Mouse (Mus musculus) kidney, postnatal 14 days (tissue): ENCODE results near the gene Usp32.

Experiments
- DNase-seq: peaks from one replicate; pipeline ENCODE4 v3.0.0; 2022; ENCODE audit warnings: mixed read lengths

Gene Usp32

DNA sequence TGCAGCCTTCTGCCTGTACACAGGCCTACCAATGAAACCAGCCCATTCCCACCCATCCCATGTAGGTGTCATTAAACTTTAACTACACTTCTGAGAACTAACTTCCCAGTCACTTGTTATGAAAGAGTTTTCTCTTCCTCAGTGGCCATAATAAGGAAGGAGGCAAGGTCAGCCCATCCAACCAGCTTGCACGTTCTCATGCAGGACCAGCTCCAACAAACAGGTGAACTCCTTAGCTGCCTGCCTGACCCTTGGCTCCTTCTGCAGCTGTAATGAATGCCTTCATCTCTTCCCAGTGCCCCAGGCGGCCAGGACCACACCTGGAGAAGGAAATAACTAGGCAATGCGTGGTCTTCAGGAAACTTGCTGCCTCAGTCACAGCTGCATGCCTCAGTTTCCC, 194.1 kb downstream of the Usp32 start:
- DNase-seq, result peak; percentile 39

DNA sequence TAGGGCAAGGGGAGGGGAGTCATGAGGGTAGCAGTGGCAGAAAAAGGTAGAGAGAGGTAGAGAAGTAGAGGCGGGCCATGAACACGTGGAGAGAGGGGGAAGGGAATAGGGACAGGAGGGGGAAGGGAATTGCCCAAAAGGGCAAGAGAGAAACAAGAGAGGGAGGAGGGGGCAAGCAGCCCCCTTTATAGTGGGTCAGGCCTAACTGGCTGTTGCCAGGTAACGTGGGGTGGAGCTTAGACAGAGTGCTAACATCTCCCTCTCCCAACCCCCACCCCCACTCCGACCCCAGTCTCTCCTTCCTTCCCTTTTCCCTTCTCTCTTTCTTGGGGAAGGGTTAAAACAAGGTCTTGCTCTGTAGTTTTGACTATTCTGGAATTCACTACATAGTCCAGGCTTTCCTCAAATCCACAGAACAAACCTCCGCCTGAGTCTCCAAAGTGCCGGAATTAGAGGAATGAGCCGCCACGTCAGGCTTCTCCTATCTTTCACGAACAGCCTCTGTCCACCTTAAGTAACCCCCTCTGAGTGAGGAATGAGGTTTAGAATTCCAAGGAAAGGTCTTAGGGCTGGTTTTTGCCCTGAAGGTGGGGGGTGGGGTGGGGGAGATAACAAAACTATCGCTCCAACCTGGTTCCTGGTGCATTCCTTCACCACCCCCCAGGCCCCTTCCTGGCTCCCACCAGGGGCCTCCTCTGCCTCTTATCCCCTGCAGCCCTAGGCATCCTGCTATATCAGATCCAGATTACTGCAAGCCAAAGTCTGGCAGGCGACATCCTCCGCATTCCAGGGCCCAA, 195.1 kb downstream of the Usp32 start:
- DNase-seq, result no peak

DNA sequence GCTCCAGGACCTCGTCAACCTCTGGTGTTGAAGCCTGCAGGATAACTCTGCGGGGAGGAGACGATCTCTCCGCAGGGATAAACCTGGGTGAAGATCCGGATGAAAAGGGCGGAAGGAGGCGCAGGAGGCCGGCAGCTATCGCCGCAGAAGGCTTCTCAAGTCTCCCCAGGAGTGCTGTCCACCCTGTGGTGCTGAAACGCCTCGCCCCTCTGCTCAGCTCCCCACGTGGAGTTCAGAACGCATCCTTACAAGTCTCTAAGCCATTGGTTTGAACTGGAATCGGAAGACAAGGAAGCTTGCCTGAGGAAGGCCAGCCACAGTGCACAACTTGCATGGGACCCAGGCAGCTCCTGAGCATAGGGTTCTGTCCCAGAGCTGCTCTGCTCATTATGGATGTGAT, 196.0 kb downstream of the Usp32 start:
- DNase-seq, result peak; percentile 79

DNA sequence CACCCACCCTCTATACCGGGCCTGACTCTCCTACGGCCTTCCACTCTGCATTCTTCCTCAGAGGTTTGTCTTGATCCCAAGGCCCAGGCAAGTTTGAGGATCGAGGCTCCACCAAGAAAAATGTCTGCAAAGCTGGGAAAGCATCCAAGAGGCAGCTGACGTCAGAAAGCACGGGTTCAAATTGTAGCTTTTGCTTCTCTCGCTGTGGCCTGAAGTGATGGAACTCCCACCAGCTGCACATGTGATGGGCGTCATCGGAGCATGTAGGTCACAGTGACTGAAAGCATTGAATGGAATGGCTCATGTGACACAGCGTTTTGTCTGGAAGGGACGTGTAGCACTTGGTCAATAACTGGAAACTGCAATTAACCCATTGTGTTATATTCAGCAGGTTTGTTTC, 199.8 kb downstream of the Usp32 start:
- DNase-seq, result no peak

DNA sequence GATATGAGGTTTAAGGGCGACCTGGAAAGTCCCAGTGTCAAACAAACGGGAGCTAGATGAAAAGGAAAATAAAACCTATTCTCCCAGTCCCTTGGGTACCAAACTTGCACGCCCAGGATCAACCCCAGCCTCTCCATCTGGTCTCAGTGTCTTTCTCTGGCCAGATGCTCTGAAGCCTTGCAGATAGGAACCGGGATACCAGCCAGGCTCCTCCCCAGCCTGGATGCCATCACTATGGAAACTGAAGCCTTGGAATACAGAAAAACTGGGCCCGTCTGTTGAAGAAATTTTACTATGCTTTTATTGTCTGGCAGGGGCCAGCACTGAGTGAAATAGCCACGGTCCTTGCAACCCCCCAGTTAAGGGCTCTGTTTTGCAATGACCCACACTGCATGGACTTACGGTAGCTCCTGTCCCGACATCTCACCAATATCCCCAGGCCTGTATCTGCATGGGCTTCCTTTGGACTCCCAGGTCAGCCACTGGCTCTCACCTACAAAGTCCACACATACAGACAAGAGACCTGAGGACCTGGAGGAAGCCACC, 200.4 kb downstream of the Usp32 start:
- DNase-seq, result no peak
